Mouse (Mus musculus): Measurements from ENCODE around the gene Pgap3. TPM values are rescaled to one million over a fixed set of nuclear protein-coding genes. Genes with fewer than 3 reads are reported as not detected.
A peak's percentile ranks its signal among the peaks of the same experiment; 100 is the strongest.

Gene Pgap3
- polyA plus RNA-seq, 1 experiment from 2014 or later, result 18.0 TPM

DNA sequence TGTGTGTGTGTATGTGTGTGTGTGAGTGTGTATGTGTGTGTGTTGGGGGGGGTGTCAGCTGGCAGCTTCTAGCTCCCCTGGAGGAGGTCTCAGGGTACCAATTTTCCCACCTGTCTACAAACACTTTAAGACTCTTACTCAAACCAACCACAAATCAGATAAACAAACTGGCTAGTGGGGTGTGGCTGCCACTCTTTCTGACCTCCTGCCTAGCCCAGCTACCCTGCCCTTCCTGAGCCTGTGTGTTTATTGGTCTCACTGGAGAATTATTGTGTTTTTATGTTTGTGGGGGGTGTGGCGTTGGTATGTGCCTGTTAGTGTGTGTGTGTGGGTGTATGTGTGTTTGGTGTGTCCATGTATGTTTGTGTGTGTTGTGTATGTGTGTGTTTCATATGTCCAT is 16.8 kb upstream of the Pgap3 start:
- Histone ChIP-seq H3K9ac (ENCODE audit: low read length) (no peak overlapping the region), H3K9me3 (replicated peaks; ENCODE audit: control insufficient read depth, low read length) (no peaks in the 10 kb centered on the region), H3K4me3 (ENCODE audit: low read length) (no peak overlapping the region), H3K27ac (ENCODE audit: low read length) (no peak overlapping the region), H3K27me3 (ENCODE audit: control insufficient read depth, insufficient read depth, low read length) (no peaks in the 10 kb centered on the region), H3K36me3 (ENCODE audit: control insufficient read depth, insufficient read depth) (0 out of 2 replicates have a peak, but pooled peaks cover 4% of the 10 kb centered on the region), H3K4me2 (ENCODE audit: low read depth, low read length) (no peak overlapping the region), H3K4me1 (ENCODE audit: control insufficient read depth, insufficient read depth, low read length) (peaks cover 52% of the 10 kb centered on the region)
- ATAC-seq (replicated peaks; ENCODE audit: extremely low read depth, insufficient read depth, low FRiP score), result no peak
- WGBS, result 88% methylated on average over 1 of the region's 1 CpGs

DNA sequence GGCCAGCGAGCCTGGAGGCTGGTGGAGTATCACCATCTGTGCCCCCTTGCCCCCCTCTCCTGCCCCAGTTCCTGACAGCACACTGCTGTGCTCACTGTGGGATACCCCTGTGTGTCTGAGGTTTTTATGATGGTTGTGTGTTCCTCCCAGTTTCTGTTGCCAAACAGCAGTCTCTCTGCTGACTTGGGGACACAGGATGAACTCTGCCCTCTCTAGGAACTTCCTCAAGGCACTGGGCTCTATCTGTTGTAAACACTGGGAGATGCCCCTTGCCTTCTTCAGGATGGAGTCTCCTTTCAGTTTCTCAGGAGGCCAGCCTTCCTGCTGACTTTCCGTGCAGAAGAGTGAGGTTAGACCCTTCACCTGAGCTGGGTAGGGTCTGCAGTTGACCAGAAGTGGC is 13.9 kb upstream of the Pgap3 start:
- Histone ChIP-seq H3K9me3 (replicated peaks; ENCODE audit: control insufficient read depth, low read length) (no peaks in the 10 kb centered on the region), H3K36me3 (ENCODE audit: control insufficient read depth, insufficient read depth) (no peaks in the 10 kb centered on the region), H3K27me3 (ENCODE audit: control insufficient read depth, insufficient read depth, low read length) (no peaks in the 10 kb centered on the region), H3K27ac (ENCODE audit: low read length) (no peak overlapping the region), H3K4me2 (ENCODE audit: low read depth, low read length) (peak overlapping the region; percentile 82), H3K4me3 (ENCODE audit: low read length) (peak overlapping the region; percentile 99), H3K4me1 (ENCODE audit: control insufficient read depth, insufficient read depth, low read length) (peaks cover 68% of the 10 kb centered on the region), H3K9ac (ENCODE audit: low read length) (peak overlapping the region; percentile 99)
- ATAC-seq (replicated peaks; ENCODE audit: extremely low read depth, insufficient read depth, low FRiP score), result no peak
- WGBS, result 25% methylated on average over 2 of the region's 2 CpGs

DNA sequence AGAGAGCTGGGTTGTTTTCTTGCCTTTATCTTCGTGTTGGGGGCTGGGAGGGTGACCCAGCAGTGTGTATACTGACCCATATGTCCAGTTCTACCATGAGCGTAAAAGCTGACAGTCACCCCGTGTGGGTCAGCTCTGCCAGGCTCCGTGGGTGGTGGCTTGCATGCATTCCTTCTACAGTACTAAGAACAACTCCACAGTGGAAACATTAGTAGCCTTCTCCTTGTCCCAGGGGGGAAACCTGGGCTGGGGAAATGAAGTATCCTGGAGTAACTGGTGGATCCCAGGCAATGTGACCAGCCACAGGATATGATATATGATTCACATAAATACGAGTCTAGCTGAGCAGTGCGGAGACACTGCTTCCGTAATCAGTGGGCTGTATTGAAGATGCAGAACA is 13.4 kb upstream of the Pgap3 start:
- Histone ChIP-seq H3K9ac (ENCODE audit: low read length) (peak overlapping the region; percentile 99), H3K4me3 (ENCODE audit: low read length) (peak overlapping the region; percentile 99), H3K4me2 (ENCODE audit: low read depth, low read length) (peak overlapping the region; percentile 82), H3K4me1 (ENCODE audit: control insufficient read depth, insufficient read depth, low read length) (peaks cover 68% of the 10 kb centered on the region), H3K36me3 (ENCODE audit: control insufficient read depth, insufficient read depth) (no peaks in the 10 kb centered on the region), H3K9me3 (replicated peaks; ENCODE audit: control insufficient read depth, low read length) (no peaks in the 10 kb centered on the region), H3K27me3 (ENCODE audit: control insufficient read depth, insufficient read depth, low read length) (no peaks in the 10 kb centered on the region), H3K27ac (ENCODE audit: low read length) (peak overlapping the region; percentile 97)
- ATAC-seq (replicated peaks; ENCODE audit: extremely low read depth, insufficient read depth, low FRiP score), result no peak
- WGBS, result 12% methylated on average over 7 of the region's 7 CpGs

DNA sequence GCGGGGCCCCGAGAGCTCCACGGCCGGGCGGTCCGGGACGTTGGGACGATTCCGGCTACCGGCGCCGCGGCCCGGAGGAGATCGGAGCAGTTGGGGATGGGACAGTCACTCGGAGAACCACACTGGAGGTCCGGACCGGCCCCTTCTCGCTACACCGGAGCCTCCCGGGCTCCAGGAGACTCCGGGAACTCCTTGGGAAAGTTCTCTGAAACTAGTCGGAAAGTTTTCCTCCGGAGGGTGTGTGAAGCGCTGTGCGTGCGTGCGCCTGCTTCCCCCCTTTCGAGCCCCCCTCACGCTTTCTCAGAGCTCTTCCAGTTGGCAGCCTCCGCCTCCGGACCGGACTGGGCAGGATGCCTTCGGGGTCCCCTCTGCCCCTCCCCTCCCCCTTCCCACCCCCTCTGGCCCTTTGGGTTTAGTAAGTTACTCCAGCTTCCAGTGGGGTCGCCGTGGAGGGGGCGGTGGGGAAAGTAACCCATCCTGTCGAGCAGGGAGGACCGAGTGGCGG is 12.6 kb upstream of the Pgap3 start:
- H3K27ac ChIP-seq (ENCODE audit: low read length), result peak overlapping the region; percentile 97
- no peaks in the 10 kb centered on the region for H3K36me3 ChIP-seq (ENCODE audit: control insufficient read depth, insufficient read depth)
- no peaks in the 10 kb centered on the region for H3K9me3 ChIP-seq (replicated peaks; ENCODE audit: control insufficient read depth, low read length)
- peak; percentile 40 for ATAC-seq (replicated peaks; ENCODE audit: extremely low read depth, insufficient read depth, low FRiP score)
- under 1% methylated on average over 39 of the region's 40 CpGs for WGBS
- peak overlapping the region; percentile 99 for H3K9ac ChIP-seq (ENCODE audit: low read length)
- peak overlapping the region; percentile 82 for H3K4me2 ChIP-seq (ENCODE audit: low read depth, low read length)
- H3K27me3 ChIP-seq (ENCODE audit: control insufficient read depth, insufficient read depth, low read length), result no peaks in the 10 kb centered on the region
- peak overlapping the region; percentile 99 for H3K4me3 ChIP-seq (ENCODE audit: low read length)
- peaks cover 62% of the 10 kb centered on the region for H3K4me1 ChIP-seq (ENCODE audit: control insufficient read depth, insufficient read depth, low read length)

DNA sequence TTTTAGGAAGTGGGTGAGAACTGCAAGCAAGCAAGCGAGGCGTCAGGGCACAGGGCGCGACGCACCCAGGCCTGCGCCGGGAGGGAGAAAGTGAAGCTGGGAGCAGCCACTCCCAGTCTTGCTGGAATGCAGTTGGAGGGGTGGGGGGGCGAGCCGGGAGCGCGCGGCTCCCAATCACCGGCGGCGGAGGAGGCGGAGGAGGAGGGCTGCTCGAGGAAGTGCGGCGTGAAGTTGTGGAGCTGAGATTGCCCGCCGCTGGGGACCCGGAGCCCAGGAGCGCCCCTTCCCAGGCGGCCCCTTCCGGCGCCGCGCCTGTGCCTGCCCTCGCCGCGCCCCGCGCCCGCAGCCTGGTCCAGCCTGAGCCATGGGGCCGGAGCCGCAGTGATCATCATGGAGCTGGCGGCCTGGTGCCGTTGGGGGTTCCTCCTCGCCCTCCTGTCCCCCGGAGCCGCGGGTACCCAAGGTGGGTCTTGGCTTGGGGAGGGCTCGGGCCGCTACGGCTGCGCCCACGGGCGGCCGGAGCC is 12.0 kb upstream of the Pgap3 start, which contains the start of gene Erbb2:
Erbb2 (plus strand) TSS at position 198 of the 524 bp plus-strand sequence.
- H3K4me3 ChIP-seq (ENCODE audit: low read length), result peak within 1 kb of the TSS; percentile 99
- no peaks in the 10 kb centered on the region for H3K9me3 ChIP-seq (replicated peaks; ENCODE audit: control insufficient read depth, low read length)
- H3K4me1 ChIP-seq (ENCODE audit: control insufficient read depth, insufficient read depth, low read length), result peaks cover 59% of the 10 kb centered on the region
- peak within 1 kb of the TSS; percentile 82 for H3K4me2 ChIP-seq (ENCODE audit: low read depth, low read length)
- H3K36me3 ChIP-seq (ENCODE audit: control insufficient read depth, insufficient read depth), result no peaks in the 10 kb centered on the region
- WGBS, result under 1% methylated on average over 49 of the region's 49 CpGs
- no peaks in the 10 kb centered on the region for H3K27me3 ChIP-seq (ENCODE audit: control insufficient read depth, insufficient read depth, low read length)
- peak within 1 kb of the TSS; percentile 97 for H3K27ac ChIP-seq (ENCODE audit: low read length)
- H3K9ac ChIP-seq (ENCODE audit: low read length), result peak within 1 kb of the TSS; percentile 99
- peak; percentile 88 for ATAC-seq (replicated peaks; ENCODE audit: extremely low read depth, insufficient read depth, low FRiP score)

DNA sequence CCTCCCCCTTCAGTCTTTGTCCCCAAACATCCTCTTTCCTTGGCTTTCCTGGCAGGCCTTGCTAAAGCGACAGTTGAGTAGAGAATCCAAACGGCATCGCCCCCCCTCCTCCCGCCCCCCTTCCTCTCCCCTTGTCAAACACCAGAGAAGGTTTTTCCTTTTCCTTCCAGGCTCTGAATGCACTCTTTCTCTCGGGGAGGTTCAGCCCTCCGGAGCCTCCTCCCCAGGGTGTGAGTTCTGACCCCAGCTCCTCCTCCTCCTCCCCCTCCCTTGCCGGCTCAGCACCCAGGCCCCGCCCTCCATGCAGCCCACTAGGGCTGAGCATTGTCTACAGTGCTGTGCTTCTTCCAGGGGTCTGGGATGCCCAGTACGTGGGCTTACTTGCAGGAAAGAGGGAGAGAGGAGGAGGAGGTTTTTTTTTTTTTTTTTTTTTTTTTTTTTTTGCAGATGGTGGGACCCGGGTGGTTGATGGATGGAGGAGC is 9.1 kb upstream of the Pgap3 start:
- Histone ChIP-seq H3K9ac (ENCODE audit: low read length) (peak overlapping the region; percentile 54), H3K4me2 (ENCODE audit: low read depth, low read length) (peak overlapping the region; percentile 52), H3K27ac (ENCODE audit: low read length) (peak overlapping the region; percentile 55), H3K36me3 (ENCODE audit: control insufficient read depth, insufficient read depth) (no peaks in the 10 kb centered on the region), H3K4me3 (ENCODE audit: low read length) (peak overlapping the region; percentile 4; the same call in 1 of the 2 replicates), H3K4me1 (ENCODE audit: control insufficient read depth, insufficient read depth, low read length) (peaks cover 32% of the 10 kb centered on the region), H3K27me3 (ENCODE audit: control insufficient read depth, insufficient read depth, low read length) (peaks cover 2% of the 10 kb centered on the region; the same call in 1 of the 2 replicates), H3K9me3 (replicated peaks; ENCODE audit: control insufficient read depth, low read length) (no peaks in the 10 kb centered on the region)
- ATAC-seq (replicated peaks; ENCODE audit: extremely low read depth, insufficient read depth, low FRiP score), result peak; percentile 46; the same call in 1 of the 2 replicates
- 8% methylated on average over 9 of the region's 10 CpGs for WGBS

DNA sequence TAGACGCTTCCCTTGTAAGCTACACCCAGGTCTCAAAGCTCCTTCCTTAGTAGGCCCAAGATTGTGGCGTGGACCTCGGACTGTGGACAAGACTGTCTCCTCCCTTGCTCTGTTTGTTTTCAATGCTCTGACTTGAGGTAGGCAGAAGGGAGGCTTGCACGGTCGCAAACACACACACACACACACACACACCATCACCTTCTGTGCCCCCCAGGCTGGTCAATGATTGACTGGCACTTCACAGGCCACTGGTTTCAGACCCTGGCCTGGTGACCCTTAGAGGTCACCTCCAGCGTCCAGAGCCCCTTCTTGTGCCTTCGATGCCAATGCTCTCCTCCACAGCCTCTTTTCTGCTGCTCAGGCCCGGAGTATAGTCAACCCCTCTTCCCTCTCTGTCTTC is 8.6 kb upstream of the Pgap3 start:
- Histone ChIP-seq H3K9ac (ENCODE audit: low read length) (peak overlapping the region; percentile 54; the same call in 1 of the 2 replicates), H3K27me3 (ENCODE audit: control insufficient read depth, insufficient read depth, low read length) (peaks cover 2% of the 10 kb centered on the region; the same call in 1 of the 2 replicates), H3K9me3 (replicated peaks; ENCODE audit: control insufficient read depth, low read length) (no peaks in the 10 kb centered on the region), H3K36me3 (ENCODE audit: control insufficient read depth, insufficient read depth) (no peaks in the 10 kb centered on the region), H3K4me3 (ENCODE audit: low read length) (no peak overlapping the region), H3K4me1 (ENCODE audit: control insufficient read depth, insufficient read depth, low read length) (peaks cover 27% of the 10 kb centered on the region), H3K4me2 (ENCODE audit: low read depth, low read length) (peak overlapping the region; percentile 52), H3K27ac (ENCODE audit: low read length) (peak overlapping the region; percentile 55)
- no peak for ATAC-seq (replicated peaks; ENCODE audit: extremely low read depth, insufficient read depth, low FRiP score)
- WGBS, result 65% methylated on average over 8 of the region's 8 CpGs

DNA sequence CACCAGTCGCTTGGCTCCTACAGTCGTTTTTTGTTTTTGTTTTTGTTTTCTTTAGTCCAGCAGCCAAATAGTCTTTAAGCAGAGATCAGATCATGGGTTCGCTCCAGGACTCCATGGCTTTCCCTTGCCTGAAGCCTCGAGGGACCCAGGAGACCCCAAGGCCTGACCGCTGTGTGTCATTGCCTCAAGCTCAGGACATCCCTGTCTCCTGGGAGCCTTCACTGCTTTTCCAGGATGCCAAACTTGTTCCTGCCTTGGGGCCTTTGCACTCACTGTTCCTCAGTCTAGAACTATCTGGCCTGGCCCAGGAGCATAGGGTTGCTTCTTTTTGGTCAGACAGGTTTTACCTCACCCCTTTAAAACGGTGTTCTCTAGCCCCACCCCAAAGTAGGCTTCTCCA is 6.3 kb upstream of the Pgap3 start:
- H3K9me3 ChIP-seq (replicated peaks; ENCODE audit: control insufficient read depth, low read length), result no peaks in the 10 kb centered on the region
- peaks cover 2% of the 10 kb centered on the region; the same call in 1 of the 2 replicates for H3K27me3 ChIP-seq (ENCODE audit: control insufficient read depth, insufficient read depth, low read length)
- H3K36me3 ChIP-seq (ENCODE audit: control insufficient read depth, insufficient read depth), result no peaks in the 10 kb centered on the region
- 77% methylated on average over 6 of the region's 6 CpGs for WGBS
- ATAC-seq (replicated peaks; ENCODE audit: extremely low read depth, insufficient read depth, low FRiP score), result no peak
- no peak overlapping the region for H3K9ac ChIP-seq (ENCODE audit: low read length)
- H3K4me1 ChIP-seq (ENCODE audit: control insufficient read depth, insufficient read depth, low read length), result peaks cover 20% of the 10 kb centered on the region
- H3K27ac ChIP-seq (ENCODE audit: low read length), result no peak overlapping the region
- no peak overlapping the region for H3K4me2 ChIP-seq (ENCODE audit: low read depth, low read length)
- H3K4me3 ChIP-seq (ENCODE audit: low read length), result no peak overlapping the region

DNA sequence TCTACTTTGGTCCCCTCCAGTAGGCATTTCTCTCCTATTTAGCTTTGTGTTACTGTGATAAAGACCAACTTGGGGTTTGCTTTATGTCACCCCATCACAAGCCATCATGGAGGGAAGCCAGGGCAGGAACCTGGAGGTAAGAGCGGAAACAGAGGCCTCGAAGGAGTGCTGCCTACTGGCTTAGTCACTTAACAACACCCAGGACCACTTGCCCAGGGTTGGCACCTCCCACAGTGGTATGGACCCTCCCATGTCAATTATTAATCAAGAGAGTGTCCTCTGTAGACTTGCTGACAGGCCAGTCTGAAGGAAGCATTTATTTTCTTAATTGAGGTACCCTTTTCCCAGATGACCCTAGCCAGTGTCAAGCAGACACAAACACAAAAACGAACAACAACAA is 526 bp upstream of the Pgap3 start:
- ATAC-seq (replicated peaks; ENCODE audit: extremely low read depth, insufficient read depth, low FRiP score), result no peak
- peaks cover 13% of the 10 kb centered on the region for H3K4me1 ChIP-seq (ENCODE audit: control insufficient read depth, insufficient read depth, low read length)
- H3K27me3 ChIP-seq (ENCODE audit: control insufficient read depth, insufficient read depth, low read length), result peaks cover 2% of the 10 kb centered on the region; the same call in 1 of the 2 replicates
- WGBS, result 53% methylated on average over 3 of the region's 3 CpGs
- peak overlapping the region; percentile 86 for H3K9ac ChIP-seq (ENCODE audit: low read length)
- H3K9me3 ChIP-seq (replicated peaks; ENCODE audit: control insufficient read depth, low read length), result no peaks in the 10 kb centered on the region
- peak overlapping the region; percentile 82 for H3K4me2 ChIP-seq (ENCODE audit: low read depth, low read length)
- H3K36me3 ChIP-seq (ENCODE audit: control insufficient read depth, insufficient read depth), result no peaks in the 10 kb centered on the region
- H3K4me3 ChIP-seq (ENCODE audit: low read length), result peak overlapping the region; percentile 84
- H3K27ac ChIP-seq (ENCODE audit: low read length), result peak overlapping the region; percentile 97
